Mouse (Mus musculus) frontal cortex, postnatal 36 days (tissue): ENCODE results near the gene Rab2b.
"Not testable (repeated sequence)": the region's sequence is repeated elsewhere in the genome, so short reads cannot be mapped to it uniquely, and the experiment has no call there.

Source experiments
- DNase-seq, 2 experiments: peaks; one replicate each; pipeline ENCODE4 v3.0.0; 2022; ENCODE audit warnings: low spot score in 2 of 2

The Rab2b gene

DNA sequence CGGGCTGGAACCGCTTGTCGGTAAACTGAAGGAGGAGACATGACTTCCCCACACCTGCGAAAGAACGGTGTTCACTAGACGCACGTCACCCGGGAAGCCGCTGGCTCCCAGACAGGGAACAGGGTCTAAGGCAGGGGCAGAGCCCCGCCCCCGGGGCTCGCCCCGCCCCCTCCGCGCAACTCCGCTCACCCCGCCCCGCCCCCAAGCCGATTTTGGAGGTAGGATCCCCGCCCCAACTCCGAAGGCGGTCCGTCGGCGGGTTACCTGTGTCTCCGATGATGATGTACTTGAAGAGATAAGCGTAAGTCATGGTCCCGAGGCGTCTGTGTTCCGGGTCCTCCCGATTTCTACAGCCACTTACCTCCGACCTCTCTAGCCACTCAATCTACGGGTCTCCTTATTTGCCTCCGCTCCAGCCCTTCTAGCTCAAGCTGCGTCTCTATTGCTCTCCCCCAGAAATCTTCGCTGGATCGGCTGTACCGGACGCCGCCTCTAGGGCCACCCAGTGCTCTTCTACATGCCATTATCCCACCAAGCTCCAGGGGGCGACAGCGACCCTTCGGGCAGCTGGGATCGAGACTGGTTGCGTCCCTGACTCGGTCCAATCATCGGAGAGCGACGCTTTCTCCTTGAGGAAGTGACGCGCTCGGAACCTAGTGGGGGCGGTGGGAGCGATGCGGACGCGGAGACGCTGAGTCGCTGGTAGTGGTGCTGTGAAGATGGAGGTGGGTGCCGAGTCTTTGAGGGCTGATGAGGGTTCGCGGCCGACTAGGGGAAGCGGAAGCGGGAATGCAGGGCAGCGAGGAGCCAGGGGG lies at the start of gene Rab2b, which contains the start of gene Tox4:
Rab2b (minus strand) TSS at position 614 of the 815 bp plus-strand sequence.
Tox4 (plus strand) TSS at position 215 of the 815 bp plus-strand sequence.
- DNase-seq: peak; percentile 99 to 100

- DNase-seq: no peak
These were observed 48.8 kb upstream of the Rab2b start, which contains the start of gene Sall2 for GRCm38 (mm10) chr14:52327910-52328812. Sall2 (minus strand) TSS chr14:52328762.

- DNase-seq: no peak
These were observed 48.1 kb upstream of the Rab2b start for GRCm38 (mm10) chr14:52327375-52327901.

GRCm38 (mm10) chr14:52325890-52326289 lies 46.5 kb upstream of the Rab2b start:
- no peak for DNase-seq

GRCm38 (mm10) chr14:52319361-52319760 lies 40.0 kb upstream of the Rab2b start:
- DNase-seq: no peak

DNA sequence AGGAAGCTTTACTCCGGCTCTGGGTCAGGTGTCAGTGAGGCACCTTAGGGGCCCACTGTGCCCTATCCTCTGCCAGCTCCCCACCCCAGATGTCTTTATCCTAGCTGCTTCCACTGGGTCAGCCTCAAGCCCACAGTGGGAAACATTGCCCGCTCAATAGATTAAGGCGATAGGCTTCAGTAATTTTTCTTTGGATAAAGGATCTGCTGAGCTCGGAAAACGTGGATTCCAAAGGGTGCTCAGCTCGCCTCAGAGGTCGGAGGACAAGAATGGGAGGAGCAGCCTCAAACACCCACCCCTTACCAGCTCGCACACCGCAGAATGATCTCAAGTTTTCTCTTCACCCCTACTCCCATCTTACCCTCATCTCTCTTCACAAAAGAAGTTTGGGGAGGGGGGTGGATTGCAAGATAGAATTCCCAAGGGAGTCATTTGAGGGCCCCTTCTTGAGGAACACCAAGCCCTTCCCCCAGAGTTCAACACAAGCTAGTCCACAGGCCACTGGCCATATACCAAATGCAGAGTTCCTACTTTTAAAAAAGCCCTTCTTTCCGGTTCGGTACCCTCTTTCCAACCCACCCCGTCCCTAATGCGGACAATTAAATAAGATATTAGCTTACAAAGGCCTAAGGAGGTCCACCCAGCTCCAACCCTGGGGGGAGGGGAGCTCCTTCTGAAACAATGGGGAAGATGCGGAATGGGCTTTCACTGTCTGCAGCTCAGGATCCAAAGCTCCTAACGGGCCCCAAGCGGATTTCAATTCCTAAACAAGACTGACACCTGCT lies 37.3 kb upstream of the Rab2b start:
- DNase-seq: no peak

- peak; percentile 63 to 77 for DNase-seq
These were observed 36.6 kb upstream of the Rab2b start for GRCm38 (mm10) chr14:52315792-52316440.

GRCm38 (mm10) chr14:52315283-52315780 lies 36.0 kb upstream of the Rab2b start:
- no peak for DNase-seq

DNA sequence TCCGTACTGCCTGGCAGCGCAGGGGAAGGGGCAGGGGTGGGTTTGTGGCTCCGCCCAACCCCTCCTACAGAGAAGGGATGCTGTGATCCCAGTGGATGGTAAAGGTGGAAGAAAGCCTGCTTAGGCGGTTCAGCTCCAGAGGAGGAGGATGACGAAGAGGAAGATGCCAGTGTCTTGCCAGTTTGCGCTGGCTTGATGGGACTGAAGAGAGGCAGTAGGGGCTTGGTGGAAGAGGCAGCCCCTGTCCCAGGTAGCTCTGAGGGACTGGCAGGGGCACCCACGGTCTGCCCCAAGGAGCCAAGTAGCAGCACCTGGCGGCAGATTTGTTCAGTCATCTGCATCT lies 35.4 kb upstream of the Rab2b start:
- no peak for DNase-seq

GRCm38 (mm10) chr14:52313931-52314807 lies 34.8 kb upstream of the Rab2b start:
- no peak for DNase-seq

- no peak for DNase-seq
These were observed 31.6 kb upstream of the Rab2b start for GRCm38 (mm10) chr14:52310906-52311305.

- not testable (repeated sequence) for DNase-seq
These were observed 31.0 kb upstream of the Rab2b start for GRCm38 (mm10) chr14:52310343-52310742.

DNA sequence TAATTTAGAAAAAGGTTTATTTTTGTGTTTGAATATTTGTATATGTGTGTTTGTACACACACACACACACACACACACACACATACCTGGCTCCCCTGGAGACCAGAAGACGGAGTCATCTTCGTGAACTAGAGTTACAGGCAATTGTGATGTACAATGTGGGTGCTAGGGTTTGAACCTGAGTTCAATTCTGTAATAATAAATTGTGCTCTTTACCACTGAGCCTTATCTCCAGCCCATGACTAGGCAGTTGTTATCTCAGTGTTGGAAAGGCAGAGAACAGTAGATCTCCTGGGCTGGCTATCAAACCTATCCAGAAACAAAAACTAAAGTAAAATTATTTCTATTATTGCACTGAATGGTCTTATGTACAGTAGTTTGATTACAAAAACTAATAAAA lies 26.8 kb upstream of the Rab2b start:
- DNase-seq: no peak

GRCm38 (mm10) chr14:52304644-52305271 lies 25.4 kb upstream of the Rab2b start, which contains the start of gene Mettl3:
Mettl3 (minus strand) TSS chr14:52305128.
- peak; percentile 91 to 95 for DNase-seq

- not testable (repeated sequence) for DNase-seq
These were observed 24.2 kb upstream of the Rab2b start for GRCm38 (mm10) chr14:52303517-52303916.

- no peak for DNase-seq
These were observed 16.4 kb upstream of the Rab2b start for GRCm38 (mm10) chr14:52295558-52296264.

DNA sequence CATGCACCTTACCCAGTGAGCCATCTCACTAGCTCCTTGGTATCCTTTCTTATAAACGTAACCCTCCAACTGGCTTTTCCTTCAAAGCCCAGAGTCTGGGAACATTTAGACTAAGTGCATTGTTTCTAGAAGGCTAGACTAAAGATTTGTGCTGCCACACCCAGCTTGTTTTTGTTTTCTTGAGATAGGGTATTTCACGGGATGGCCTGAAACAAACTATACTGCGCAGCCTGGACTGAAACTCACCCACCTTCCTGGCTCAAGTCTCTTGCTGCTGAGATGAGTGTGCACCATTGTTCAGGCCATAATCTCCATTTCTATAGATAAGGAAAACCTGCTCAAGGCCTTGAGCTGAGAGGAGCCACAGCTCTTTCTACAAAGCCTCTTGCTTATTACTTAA lies 4.8 kb upstream of the Rab2b start:
- no peak for DNase-seq

DNA sequence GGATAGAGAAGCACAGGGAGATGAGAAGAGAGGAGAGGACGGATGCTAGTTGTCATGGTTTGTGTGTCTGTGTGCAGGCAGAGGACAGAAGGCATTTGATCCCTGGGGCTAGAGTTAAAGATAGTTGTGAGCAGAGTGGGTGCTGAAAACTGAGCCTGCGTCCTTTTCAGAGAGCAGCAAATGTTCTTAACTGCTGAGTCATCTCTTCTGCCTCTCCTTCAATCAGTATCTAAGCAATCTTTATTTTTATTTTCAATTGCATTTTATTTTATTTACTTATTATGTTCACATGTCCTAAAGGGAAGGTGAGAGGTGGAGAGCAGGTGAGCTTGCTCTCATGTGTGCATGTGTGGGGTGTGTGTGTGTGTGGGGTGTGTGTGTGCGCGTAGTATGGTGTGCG lies 4.3 kb upstream of the Rab2b start:
- no peak for DNase-seq

DNA sequence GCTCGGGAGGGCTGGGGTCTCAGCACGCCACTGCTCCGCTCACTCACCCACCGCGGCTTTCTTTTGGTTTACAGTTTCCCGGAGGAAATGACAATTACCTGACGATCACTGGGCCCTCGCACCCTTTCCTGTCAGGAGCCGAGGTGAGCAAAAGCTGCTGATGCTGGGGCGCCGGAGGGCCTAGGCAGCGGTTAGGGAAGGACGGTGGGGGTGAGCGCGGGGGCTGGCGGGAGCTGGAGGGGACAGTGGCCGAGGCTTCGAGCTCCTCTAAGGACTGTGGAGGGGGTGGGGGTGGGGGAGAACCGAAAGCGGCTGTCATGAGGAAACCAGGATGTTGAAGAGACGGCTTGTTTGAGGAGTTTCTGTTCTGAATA lies 389 bp upstream of the Rab2b start:
- DNase-seq: no peak
